Mouse (Mus musculus): ENCODE measurements at regions not wholly inside any gene's neighbourhood (a gene's known extent, or its start where the extent isn't known, plus 50 kb on each side); places are given as distances from the start of the nearest gene placed in this dataset.
"Not testable (repeated sequence)": the region's sequence is repeated elsewhere in the genome, so short reads cannot be mapped to it uniquely, and the experiment has no call there.

GRCm38 (mm10) chr15:52406156-52406885 is 1478.4 kb upstream of the Gm7489 start:
- no peak for ATAC-seq (ENCODE audit: insufficient number of reproducible peaks, low FRiP score, low TSS enrichment, low read depth)
- Histone ChIP-seq H3K4me1 (no peaks in the 10 kb centered on the region), H3K4me3 (replicated peaks) (no peak overlapping the region), H3K27ac (replicated peaks) (no peak overlapping the region), H3K9ac (no peak overlapping the region), H3K4me2 (replicated peaks) (no peak overlapping the region), H3K27me3 (no peaks in the 10 kb centered on the region), H3K36me3 (no peaks in the 10 kb centered on the region), H3K9me3 (replicated peaks) (no peaks in the 10 kb centered on the region)
- 70% methylated on average over 3 of the region's 3 CpGs for WGBS

- WGBS: 26% methylated on average over 18 of the region's 18 CpGs
- no peak for ATAC-seq (ENCODE audit: insufficient number of reproducible peaks, low FRiP score, low TSS enrichment, low read depth)
- Histone ChIP-seq H3K9me3 (replicated peaks) (no peaks in the 10 kb centered on the region), H3K36me3 (no peaks in the 10 kb centered on the region), H3K4me2 (replicated peaks) (peak overlapping the region; percentile 30), H3K4me1 (no peaks in the 10 kb centered on the region), H3K27ac (replicated peaks) (peak overlapping the region; percentile 49), H3K4me3 (replicated peaks) (peak overlapping the region; percentile 2; the same call in 1 of the 2 replicates), H3K27me3 (no peaks in the 10 kb centered on the region), H3K9ac (no peak overlapping the region)
Observed at GRCm38 (mm10) chr15:52412869-52413771, 1471.6 kb upstream of the Gm7489 start.

- Histone ChIP-seq H3K4me1 (no peaks in the 10 kb centered on the region), H3K9me3 (replicated peaks) (no peaks in the 10 kb centered on the region), H3K36me3 (no peaks in the 10 kb centered on the region), H3K27me3 (no peaks in the 10 kb centered on the region), H3K4me3 (replicated peaks) (no peak overlapping the region), H3K9ac (no peak overlapping the region), H3K27ac (replicated peaks) (no peak overlapping the region), H3K4me2 (replicated peaks) (no peak overlapping the region)
- ATAC-seq (ENCODE audit: insufficient number of reproducible peaks, low FRiP score, low TSS enrichment, low read depth): no peak
Observed at GRCm38 (mm10) chr15:52425976-52426375, 1458.7 kb upstream of the Gm7489 start.

- Histone ChIP-seq H3K27ac (replicated peaks) (no peak overlapping the region), H3K27me3 (no peaks in the 10 kb centered on the region), H3K9ac (no peak overlapping the region), H3K9me3 (replicated peaks) (no peaks in the 10 kb centered on the region), H3K4me2 (replicated peaks) (no peak overlapping the region), H3K4me1 (no peaks in the 10 kb centered on the region), H3K4me3 (replicated peaks) (no peak overlapping the region), H3K36me3 (no peaks in the 10 kb centered on the region)
- ATAC-seq (ENCODE audit: insufficient number of reproducible peaks, low FRiP score, low TSS enrichment, low read depth): no peak
- WGBS: 78% methylated on average over 6 of the region's 6 CpGs
Observed at GRCm38 (mm10) chr15:52430491-52431158, 1454.1 kb upstream of the Gm7489 start.

- WGBS: 63% methylated on average over 2 of the region's 2 CpGs
- Histone ChIP-seq H3K27me3 (no peaks in the 10 kb centered on the region), H3K4me3 (replicated peaks) (no peak overlapping the region), H3K4me1 (no peaks in the 10 kb centered on the region), H3K4me2 (replicated peaks) (no peak overlapping the region), H3K36me3 (no peaks in the 10 kb centered on the region), H3K9ac (no peak overlapping the region), H3K27ac (replicated peaks) (no peak overlapping the region), H3K9me3 (replicated peaks) (no peaks in the 10 kb centered on the region)
- ATAC-seq (ENCODE audit: insufficient number of reproducible peaks, low FRiP score, low TSS enrichment, low read depth): no peak
Observed at GRCm38 (mm10) chr15:52433639-52434038, 1451.1 kb upstream of the Gm7489 start.

GRCm38 (mm10) chr15:52438403-52438802 is 1446.3 kb upstream of the Gm7489 start:
- no peak for ATAC-seq (ENCODE audit: insufficient number of reproducible peaks, low FRiP score, low TSS enrichment, low read depth)
- no peak overlapping the region for H3K4me3 ChIP-seq (replicated peaks)
- no peak overlapping the region for H3K4me2 ChIP-seq (replicated peaks)
- no peak overlapping the region for H3K27ac ChIP-seq (replicated peaks)
- no peak overlapping the region for H3K9ac ChIP-seq
- no peaks in the 10 kb centered on the region for H3K36me3 ChIP-seq
- H3K9me3 ChIP-seq (replicated peaks): no peaks in the 10 kb centered on the region
- H3K27me3 ChIP-seq: no peaks in the 10 kb centered on the region
- H3K4me1 ChIP-seq: no peaks in the 10 kb centered on the region
- WGBS: 96% methylated on average over 1 of the region's 1 CpGs

GRCm38 (mm10) chr15:52458782-52459181 is 1425.9 kb upstream of the Gm7489 start:
- WGBS: 0% methylated on average over 3 of the region's 3 CpGs
- Histone ChIP-seq H3K4me1 (peaks cover 5% of the 10 kb centered on the region), H3K4me3 (replicated peaks) (no peak overlapping the region), H3K9ac (no peak overlapping the region), H3K27me3 (no peaks in the 10 kb centered on the region), H3K9me3 (replicated peaks) (no peaks in the 10 kb centered on the region), H3K27ac (replicated peaks) (no peak overlapping the region), H3K4me2 (replicated peaks) (no peak overlapping the region), H3K36me3 (no peaks in the 10 kb centered on the region)
- ATAC-seq (ENCODE audit: insufficient number of reproducible peaks, low FRiP score, low TSS enrichment, low read depth): no peak

GRCm38 (mm10) chr15:52459315-52459714 is 1425.4 kb upstream of the Gm7489 start:
- ATAC-seq (ENCODE audit: insufficient number of reproducible peaks, low FRiP score, low TSS enrichment, low read depth): no peak

GRCm38 (mm10) chr15:52464226-52465138 is 1420.2 kb upstream of the Gm7489 start:
- ATAC-seq (ENCODE audit: insufficient number of reproducible peaks, low FRiP score, low TSS enrichment, low read depth): no peak
- Histone ChIP-seq H3K9me3 (replicated peaks) (no peaks in the 10 kb centered on the region), H3K4me2 (replicated peaks) (no peak overlapping the region), H3K4me1 (no peaks in the 10 kb centered on the region; the same call in 1 of the 2 replicates), H3K27me3 (no peaks in the 10 kb centered on the region), H3K4me3 (replicated peaks) (no peak overlapping the region), H3K36me3 (no peaks in the 10 kb centered on the region), H3K27ac (replicated peaks) (no peak overlapping the region), H3K9ac (no peak overlapping the region)
- WGBS: 10% methylated on average over 8 of the region's 8 CpGs

More at GRCm38 (mm10) chr15:52459315-52459714, 1425.4 kb upstream of the Gm7489 start:
- peaks cover 5% of the 10 kb centered on the region for H3K4me1 ChIP-seq
- H3K9ac ChIP-seq: no peak overlapping the region
- no peaks in the 10 kb centered on the region for H3K27me3 ChIP-seq
- no peaks in the 10 kb centered on the region for H3K36me3 ChIP-seq
- no peak overlapping the region for H3K4me2 ChIP-seq (replicated peaks)
- H3K27ac ChIP-seq (replicated peaks): no peak overlapping the region
- 55% methylated on average over 1 of the region's 1 CpGs for WGBS
- no peaks in the 10 kb centered on the region for H3K9me3 ChIP-seq (replicated peaks)
- H3K4me3 ChIP-seq (replicated peaks): no peak overlapping the region

- H3K9ac ChIP-seq; H3K27ac ChIP-seq (replicated peaks); H3K36me3 ChIP-seq; H3K4me3 ChIP-seq (replicated peaks); H3K4me2 ChIP-seq (replicated peaks); H3K4me1 ChIP-seq; H3K9me3 ChIP-seq (replicated peaks); ATAC-seq (ENCODE audit: insufficient number of reproducible peaks, low FRiP score, low TSS enrichment, low read depth); H3K27me3 ChIP-seq: not testable (repeated sequence)
- 86% methylated on average over 19 of the region's 20 CpGs for WGBS
Observed at GRCm38 (mm10) chr15:52478124-52478523, 1406.6 kb upstream of the Gm7489 start.
